Mouse (Mus musculus) heart, embryonic 13.5 days (tissue): ENCODE data around the gene Ccdc12. TPM values are rescaled to one million over a fixed set of nuclear protein-coding genes. Genes with fewer than 3 reads are reported as not detected.
A peak's percentile ranks its signal among the peaks of the same experiment; 100 is the strongest.
"Not testable (repeated sequence)": the region's sequence is repeated elsewhere in the genome, so short reads cannot be mapped to it uniquely, and the experiment has no call there.

Source experiments
- ATAC-seq: fragments of 200-750 bp; cut with Nextera tagmentation; 2 replicates; pipeline ENCODE4 v1.8.0; 2017; ENCODE audit warnings: moderate TSS enrichment; ENCODE audit not compliant: insufficient number of reproducible peaks, low FRiP score, low TSS enrichment; ENCODE audit errors: extremely low read depth
- H3K27ac ChIP-seq: fragments of 300-500 bp; sonication (generic); replicated peaks from 2 replicates; pipeline ENCODE4 v1.5.1; 2015; ENCODE audit warnings: moderate library complexity, mild to moderate bottlenecking, inconsistent platforms
- H3K27me3 ChIP-seq: fragments of 300-500 bp; sonication (generic); replicated peaks from 2 replicates; pipeline ENCODE4 v1.6.1; 2015; ENCODE audit warnings: mild to moderate bottlenecking, inconsistent platforms
- H3K36me3 ChIP-seq: fragments of 300-500 bp; sonication (generic); 2 replicates; pipeline ENCODE4 v1.6.1; 2015; ENCODE audit warnings: mild to moderate bottlenecking, inconsistent platforms
- H3K4me1 ChIP-seq: fragments of 300-500 bp; sonication (generic); 2 replicates; pipeline ENCODE4 v1.6.1; 2015; ENCODE audit warnings: inconsistent platforms
- H3K4me2 ChIP-seq: fragments of 300-500 bp; sonication (generic); 2 replicates; pipeline ENCODE4 v1.6.1; 2015; ENCODE audit warnings: inconsistent platforms, mild to moderate bottlenecking, moderate library complexity
- H3K4me3 ChIP-seq: fragments of 300-500 bp; sonication (generic); 2 replicates; pipeline ENCODE4 v1.5.1; 2015; ENCODE audit warnings: moderate library complexity, mild to moderate bottlenecking, inconsistent platforms
- H3K9ac ChIP-seq: fragments of 300-500 bp; sonication (generic); 2 replicates; pipeline ENCODE4 v1.6.1; 2015; ENCODE audit warnings: inconsistent platforms, mild to moderate bottlenecking, moderate library complexity
- H3K9me3 ChIP-seq: fragments of 300-500 bp; sonication (generic); 2 replicates; pipeline ENCODE4 v1.6.1; 2016; ENCODE audit warnings: inconsistent platforms
- WGBS: fragments of 180-500 bp; shearing (Covaris S2); methylation state at CpG from one replicate; pipeline ENCODE4 v1.1.7; 2015; ENCODE audit warnings: mixed read lengths; 5-methylcytosine and 5-hydroxymethylcytosine counted together
- polyA plus RNA-seq: library from polyadenylated mRNA; unstranded; fragments of >200 nt; fragmentation: Nextera tagmentation; extraction: Ambion mirVana; gene quantifications from 2 replicates; pipeline ENCODE4 v1.2.1, GENCODE M21; 2015

Gene Ccdc12
- polyA plus RNA-seq, 1 experiment from 2014 or later: 119 TPM

- Histone ChIP-seq H3K4me2 (no peak overlapping the region), H3K4me1 (peaks cover 86% of the 10 kb centered on the region), H3K36me3 (peaks cover 5% of the 10 kb centered on the region; the same call in 1 of the 2 replicates), H3K27me3 (no peaks in the 10 kb centered on the region), H3K27ac (no peak overlapping the region), H3K9ac (no peak overlapping the region), H3K9me3 (no peaks in the 10 kb centered on the region), H3K4me3 (no peak overlapping the region)
- WGBS: 72% methylated on average over 5 of the region's 5 CpGs
- no peak for ATAC-seq
These were observed 22.6 kb downstream of the Ccdc12 start for GRCm38 (mm10) chr9:110678886-110679285.

- peaks cover 5% of the 10 kb centered on the region; the same call in 1 of the 2 replicates for H3K36me3 ChIP-seq
- WGBS: 67% methylated on average over 7 of the region's 7 CpGs
- H3K4me1 ChIP-seq: peaks cover 86% of the 10 kb centered on the region
These were observed 24.6 kb downstream of the Ccdc12 start for GRCm38 (mm10) chr9:110680736-110681507.

GRCm38 (mm10) chr9:110681817-110682216 lies 25.5 kb downstream of the Ccdc12 start:
- Histone ChIP-seq H3K4me2 (no peak overlapping the region), H3K4me1 (peaks cover 86% of the 10 kb centered on the region), H3K36me3 (peaks cover 5% of the 10 kb centered on the region; the same call in 1 of the 2 replicates), H3K27me3 (no peaks in the 10 kb centered on the region), H3K9ac (no peak overlapping the region), H3K9me3 (no peaks in the 10 kb centered on the region), H3K4me3 (no peak overlapping the region), H3K27ac (peak overlapping the region; percentile 34)
- ATAC-seq: no peak
- 75% methylated on average over 9 of the region's 9 CpGs for WGBS

More at GRCm38 (mm10) chr9:110680736-110681507, 24.6 kb downstream of the Ccdc12 start:
- Histone ChIP-seq H3K9me3 (no peaks in the 10 kb centered on the region), H3K9ac (no peak overlapping the region), H3K4me2 (no peak overlapping the region), H3K27me3 (no peaks in the 10 kb centered on the region), H3K27ac (0 out of 2 replicates have a peak overlapping the region, but pooled peaks have one; percentile 36), H3K4me3 (no peak overlapping the region)
- no peak for ATAC-seq

- WGBS: 45% methylated on average over 5 of the region's 5 CpGs
- H3K27me3 ChIP-seq: no peaks in the 10 kb centered on the region
- ATAC-seq: no peak
- H3K4me1 ChIP-seq: peaks cover 85% of the 10 kb centered on the region
- H3K9me3 ChIP-seq: no peaks in the 10 kb centered on the region
- no peak overlapping the region for H3K9ac ChIP-seq
- H3K36me3 ChIP-seq: peaks cover 5% of the 10 kb centered on the region; the same call in 1 of the 2 replicates
- no peak overlapping the region for H3K4me2 ChIP-seq
- H3K27ac ChIP-seq: peak overlapping the region; percentile 34
- H3K4me3 ChIP-seq: no peak overlapping the region
These were observed 26.0 kb downstream of the Ccdc12 start for GRCm38 (mm10) chr9:110682255-110682654.

GRCm38 (mm10) chr9:110682697-110683096 lies 26.4 kb downstream of the Ccdc12 start:
- WGBS: 78% methylated on average over 3 of the region's 3 CpGs
- H3K9ac ChIP-seq, H3K4me3 ChIP-seq, H3K27me3 ChIP-seq, H3K36me3 ChIP-seq, ATAC-seq, H3K9me3 ChIP-seq, H3K4me2 ChIP-seq: not testable (repeated sequence)
- H3K4me1 ChIP-seq: peaks cover 81% of the 10 kb centered on the region
- peak overlapping the region; percentile 98 for H3K27ac ChIP-seq

GRCm38 (mm10) chr9:110683574-110684099 lies 27.3 kb downstream of the Ccdc12 start:
- H3K4me1 ChIP-seq: peaks cover 71% of the 10 kb centered on the region
- WGBS: 46% methylated on average over 4 of the region's 4 CpGs

GRCm38 (mm10) chr9:110684100-110684831 lies 28.0 kb downstream of the Ccdc12 start:
- peak overlapping the region; percentile 24 for H3K4me3 ChIP-seq
- ATAC-seq: peak; percentile 57; the same call in 1 of the 2 replicates
- WGBS: 26% methylated on average over 6 of the region's 6 CpGs

More at GRCm38 (mm10) chr9:110683574-110684099, 27.3 kb downstream of the Ccdc12 start:
- Histone ChIP-seq H3K9me3 (no peaks in the 10 kb centered on the region), H3K27me3 (no peaks in the 10 kb centered on the region), H3K27ac (peak overlapping the region; percentile 98), H3K36me3 (peaks cover 5% of the 10 kb centered on the region; the same call in 1 of the 2 replicates), H3K9ac (peak overlapping the region; percentile 74), H3K4me2 (peak overlapping the region; percentile 63), H3K4me3 (0 out of 2 replicates have a peak overlapping the region, but pooled peaks have one; percentile 11)
- ATAC-seq: peak; percentile 21; the same call in 1 of the 2 replicates

GRCm38 (mm10) chr9:110685187-110685586 lies 28.9 kb downstream of the Ccdc12 start:
- H3K9ac ChIP-seq: peak overlapping the region; percentile 70
- 0 out of 2 replicates have a peak overlapping the region, but pooled peaks have one; percentile 63 for H3K4me2 ChIP-seq
- H3K4me1 ChIP-seq: peaks cover 68% of the 10 kb centered on the region
- no peak overlapping the region for H3K4me3 ChIP-seq
- H3K9me3 ChIP-seq: no peaks in the 10 kb centered on the region
- 86% methylated on average over 8 of the region's 8 CpGs for WGBS
- H3K36me3 ChIP-seq: peaks cover 5% of the 10 kb centered on the region; the same call in 1 of the 2 replicates
- no peak for ATAC-seq
- H3K27ac ChIP-seq: peak overlapping the region; percentile 98
- H3K27me3 ChIP-seq: no peaks in the 10 kb centered on the region

More at GRCm38 (mm10) chr9:110684100-110684831, 28.0 kb downstream of the Ccdc12 start:
- H3K27ac ChIP-seq: peak overlapping the region; percentile 98
- H3K4me1 ChIP-seq: peaks cover 71% of the 10 kb centered on the region
- H3K4me2 ChIP-seq: peak overlapping the region; percentile 63
- no peaks in the 10 kb centered on the region for H3K9me3 ChIP-seq
- H3K27me3 ChIP-seq: no peaks in the 10 kb centered on the region
- peak overlapping the region; percentile 70 for H3K9ac ChIP-seq
- peaks cover 5% of the 10 kb centered on the region; the same call in 1 of the 2 replicates for H3K36me3 ChIP-seq

- WGBS: 70% methylated on average over 5 of the region's 5 CpGs
- no peak overlapping the region for H3K4me2 ChIP-seq
These were observed 29.3 kb downstream of the Ccdc12 start for GRCm38 (mm10) chr9:110685591-110685990.

GRCm38 (mm10) chr9:110686472-110686871 lies 30.2 kb downstream of the Ccdc12 start:
- Histone ChIP-seq H3K27me3 (no peaks in the 10 kb centered on the region), H3K27ac (no peak overlapping the region; the same call in 1 of the 2 replicates), H3K4me1 (peaks cover 62% of the 10 kb centered on the region), H3K9me3 (no peaks in the 10 kb centered on the region), H3K4me2 (no peak overlapping the region), H3K9ac (no peak overlapping the region), H3K4me3 (no peak overlapping the region), H3K36me3 (no peaks in the 10 kb centered on the region)
- ATAC-seq: no peak
- WGBS: 61% methylated on average over 3 of the region's 3 CpGs

More at GRCm38 (mm10) chr9:110685591-110685990, 29.3 kb downstream of the Ccdc12 start:
- Histone ChIP-seq H3K9ac (peak overlapping the region; percentile 70), H3K27me3 (no peaks in the 10 kb centered on the region), H3K4me3 (no peak overlapping the region), H3K27ac (peak overlapping the region; percentile 98), H3K4me1 (peaks cover 68% of the 10 kb centered on the region), H3K36me3 (peaks cover 5% of the 10 kb centered on the region; the same call in 1 of the 2 replicates), H3K9me3 (no peaks in the 10 kb centered on the region)
- no peak for ATAC-seq

- 66% methylated on average over 5 of the region's 5 CpGs for WGBS
- Histone ChIP-seq H3K9me3 (no peaks in the 10 kb centered on the region), H3K4me2 (no peak overlapping the region), H3K4me3 (no peak overlapping the region), H3K27ac (no peak overlapping the region), H3K36me3 (no peaks in the 10 kb centered on the region), H3K27me3 (no peaks in the 10 kb centered on the region), H3K9ac (no peak overlapping the region), H3K4me1 (peaks cover 57% of the 10 kb centered on the region)
- no peak for ATAC-seq
These were observed 30.8 kb downstream of the Ccdc12 start for GRCm38 (mm10) chr9:110687061-110687460.
